Mouse (Mus musculus) hindbrain, embryonic 10.5 days (tissue): Measurements from ENCODE around the gene Pkd1. TPM values are rescaled to one million over a fixed set of nuclear protein-coding genes. Genes with fewer than 3 reads are reported as not detected.

Experiments
- DNase-seq: peaks from one replicate; pipeline ENCODE4 v3.0.0-alpha.2; 2017; ENCODE audit warnings: low spot score
- H3K27ac ChIP-seq: fragments of 300-500 bp; sonication (generic); 2 replicates; pipeline ENCODE4 v1.5.1; 2016; ENCODE audit warnings: mild to moderate bottlenecking, moderate library complexity
- H3K27me3 ChIP-seq: fragments of 300-500 bp; sonication (generic); 2 replicates; pipeline ENCODE4 v1.6.1; 2016; ENCODE audit warnings: mild to moderate bottlenecking; ENCODE audit not compliant: poor library complexity, insufficient read depth, severe bottlenecking
- H3K36me3 ChIP-seq: fragments of 300-500 bp; sonication (generic); 2 replicates; pipeline ENCODE4 v1.6.1; 2016; ENCODE audit warnings: mild to moderate bottlenecking, moderate library complexity
- H3K4me1 ChIP-seq: fragments of 300-500 bp; sonication (generic); replicated peaks from 2 replicates; pipeline ENCODE4 v1.6.1; 2016; ENCODE audit warnings: mild to moderate bottlenecking
- H3K4me3 ChIP-seq: fragments of 300-500 bp; sonication (generic); 2 replicates; pipeline ENCODE4 v1.5.1; 2016; ENCODE audit warnings: mild to moderate bottlenecking, moderate library complexity
- H3K9me3 ChIP-seq: fragments of 300-500 bp; sonication (generic); 2 replicates; pipeline ENCODE4 v1.6.1; 2016; ENCODE audit warnings: mild to moderate bottlenecking, moderate library complexity
- WGBS: fragments of 180-500 bp; shearing (Covaris S2); methylation state at CpG from one replicate; pipeline ENCODE4 v1.1.7; 2016; 5-methylcytosine and 5-hydroxymethylcytosine counted together
- polyA plus RNA-seq: library from polyadenylated mRNA; unstranded; fragments of >200 nt; fragmentation: Nextera tagmentation; extraction: Ambion mirVana; gene quantifications from 2 replicates; pipeline ENCODE4 v1.2.1, GENCODE M21; 2016

Gene Pkd1
- polyA plus RNA-seq, 1 experiment from 2014 or later = 21.7 TPM

GRCm38 (mm10) chr17:24586532-24586931 lies 36.9 kb downstream of the Pkd1 start:
- Histone ChIP-seq H3K36me3 (peaks cover 95% of the 10 kb centered on the region), H3K4me1 (no peaks in the 10 kb centered on the region), H3K27me3 (no peaks in the 10 kb centered on the region), H3K4me3 (no peak overlapping the region), H3K27ac (no peak overlapping the region), H3K9me3 (no peaks in the 10 kb centered on the region)
- 94% methylated on average over 4 of the region's 4 CpGs for WGBS
- DNase-seq = no peak

- DNase-seq = no peak
- Histone ChIP-seq H3K36me3 (peaks cover 97% of the 10 kb centered on the region), H3K9me3 (no peaks in the 10 kb centered on the region), H3K4me3 (no peak overlapping the region), H3K27ac (no peak overlapping the region), H3K4me1 (no peaks in the 10 kb centered on the region), H3K27me3 (no peaks in the 10 kb centered on the region)
- WGBS = 88% methylated on average over 3 of the region's 3 CpGs
Measured at GRCm38 (mm10) chr17:24590943-24591342, 41.3 kb downstream of the Pkd1 start.

DNA sequence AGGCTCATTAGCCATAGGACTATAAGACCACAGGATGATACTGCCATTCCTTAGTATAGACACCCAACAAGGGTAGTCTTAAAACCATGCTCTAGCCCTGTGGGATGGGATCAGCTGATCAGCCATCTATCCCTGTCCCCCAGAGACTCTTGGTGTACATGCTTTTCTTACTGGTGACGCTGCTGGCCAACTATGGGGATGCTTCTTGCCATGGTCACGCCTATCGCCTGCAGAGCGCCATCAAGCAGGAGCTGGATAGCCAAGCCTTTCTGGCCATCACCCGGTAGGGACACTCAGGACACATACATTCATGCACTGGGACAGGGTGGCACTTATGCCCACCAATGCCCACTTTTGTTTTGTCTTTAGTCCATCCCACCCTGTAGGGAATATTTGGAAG lies 42.1 kb downstream of the Pkd1 start:
- Histone ChIP-seq H3K9me3 (no peaks in the 10 kb centered on the region), H3K36me3 (peaks cover 97% of the 10 kb centered on the region), H3K27ac (no peak overlapping the region), H3K4me1 (no peaks in the 10 kb centered on the region), H3K4me3 (no peak overlapping the region), H3K27me3 (no peaks in the 10 kb centered on the region)
- DNase-seq = no peak
- WGBS = 96% methylated on average over 5 of the region's 5 CpGs

DNA sequence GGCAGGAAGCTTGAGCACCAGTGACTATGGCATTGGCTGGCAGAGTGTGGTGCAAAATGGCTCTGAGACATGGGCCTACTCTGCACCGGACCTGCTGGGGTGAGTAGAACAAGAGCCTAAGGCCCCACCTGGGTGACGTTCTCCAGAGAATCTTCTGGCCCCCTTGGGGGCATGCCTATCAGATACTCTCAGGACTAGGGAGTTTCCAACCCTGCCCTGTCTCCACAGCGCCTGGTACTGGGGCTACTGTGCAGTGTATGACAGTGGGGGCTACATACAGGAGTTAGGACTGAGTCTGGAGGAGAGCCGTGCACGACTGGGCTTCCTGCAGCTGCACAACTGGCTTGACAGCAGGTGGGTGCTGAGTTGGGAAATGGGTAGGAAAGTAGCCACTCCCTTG lies 43.6 kb downstream of the Pkd1 start:
- WGBS = 87% methylated on average over 5 of the region's 5 CpGs
- Histone ChIP-seq H3K27ac (no peak overlapping the region), H3K27me3 (no peaks in the 10 kb centered on the region), H3K9me3 (no peaks in the 10 kb centered on the region), H3K4me1 (no peaks in the 10 kb centered on the region), H3K36me3 (peaks cover 97% of the 10 kb centered on the region), H3K4me3 (no peak overlapping the region)
- DNase-seq = no peak

- DNase-seq = no peak
- no peak overlapping the region for H3K27ac ChIP-seq
- WGBS = 96% methylated on average over 26 of the region's 26 CpGs
- peaks cover 97% of the 10 kb centered on the region for H3K36me3 ChIP-seq
- no peaks in the 10 kb centered on the region for H3K4me1 ChIP-seq
- no peaks in the 10 kb centered on the region for H3K27me3 ChIP-seq
- H3K4me3 ChIP-seq = no peak overlapping the region
- H3K9me3 ChIP-seq = no peaks in the 10 kb centered on the region
Measured at GRCm38 (mm10) chr17:24593992-24594890, 44.6 kb downstream of the Pkd1 start.

DNA sequence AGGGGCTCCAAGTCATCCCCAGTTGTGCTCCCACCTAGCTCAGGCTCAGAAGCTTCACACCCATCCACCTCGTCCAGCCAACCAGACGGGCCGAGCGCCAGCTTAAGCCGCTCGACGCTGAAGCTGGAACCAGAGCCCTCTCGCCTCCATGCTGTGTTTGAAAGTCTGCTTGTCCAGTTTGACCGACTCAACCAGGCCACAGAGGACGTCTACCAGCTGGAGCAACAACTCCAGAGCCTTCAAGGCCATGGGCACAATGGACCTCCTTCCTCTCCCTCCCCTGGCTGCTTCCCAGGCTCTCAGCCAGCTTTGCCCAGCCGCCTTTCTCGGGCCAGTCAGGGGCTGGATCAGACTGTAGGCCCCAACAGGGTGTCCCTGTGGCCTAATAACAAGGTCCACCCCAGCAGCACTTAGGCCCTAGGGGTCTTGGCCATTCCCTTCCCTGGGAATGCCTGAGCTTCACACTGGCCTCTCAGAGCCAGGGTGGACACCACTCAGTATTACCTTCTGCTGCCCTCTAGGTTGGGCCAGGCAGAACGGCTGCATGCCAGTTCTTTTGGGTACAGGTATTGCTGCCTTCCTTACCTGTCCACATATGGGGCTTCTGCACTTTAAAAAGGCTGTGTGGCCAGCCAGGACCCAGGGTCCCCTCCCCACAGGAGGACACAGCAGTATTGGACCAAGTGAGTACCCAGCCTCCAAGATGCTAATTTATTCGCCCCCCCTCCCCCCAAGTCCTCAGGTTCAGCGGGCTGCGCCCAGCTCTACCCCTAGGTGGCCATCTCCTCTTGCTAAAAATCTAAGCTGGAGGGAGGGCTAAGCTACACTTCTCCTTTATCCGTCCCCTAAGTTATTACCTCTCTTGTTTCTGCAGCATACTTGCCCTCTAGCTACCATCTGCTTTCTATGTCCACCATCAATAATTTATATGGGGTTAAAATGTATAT lies 45.8 kb downstream of the Pkd1 start:
- H3K27me3 ChIP-seq = no peaks in the 10 kb centered on the region
- no peak overlapping the region for H3K4me3 ChIP-seq
- H3K4me1 ChIP-seq = no peaks in the 10 kb centered on the region
- 81% methylated on average over 17 of the region's 17 CpGs for WGBS
- H3K36me3 ChIP-seq = peaks cover 100% of the 10 kb centered on the region
- H3K9me3 ChIP-seq = no peaks in the 10 kb centered on the region
- no peak for DNase-seq
- H3K27ac ChIP-seq = no peak overlapping the region

GRCm38 (mm10) chr17:24596073-24596466 lies 46.4 kb downstream of the Pkd1 start:
- Histone ChIP-seq H3K36me3 (peaks cover 100% of the 10 kb centered on the region), H3K4me3 (no peak overlapping the region), H3K4me1 (no peaks in the 10 kb centered on the region), H3K27me3 (no peaks in the 10 kb centered on the region), H3K27ac (no peak overlapping the region), H3K9me3 (no peaks in the 10 kb centered on the region)
- DNase-seq = no peak
- 86% methylated on average over 5 of the region's 5 CpGs for WGBS

DNA sequence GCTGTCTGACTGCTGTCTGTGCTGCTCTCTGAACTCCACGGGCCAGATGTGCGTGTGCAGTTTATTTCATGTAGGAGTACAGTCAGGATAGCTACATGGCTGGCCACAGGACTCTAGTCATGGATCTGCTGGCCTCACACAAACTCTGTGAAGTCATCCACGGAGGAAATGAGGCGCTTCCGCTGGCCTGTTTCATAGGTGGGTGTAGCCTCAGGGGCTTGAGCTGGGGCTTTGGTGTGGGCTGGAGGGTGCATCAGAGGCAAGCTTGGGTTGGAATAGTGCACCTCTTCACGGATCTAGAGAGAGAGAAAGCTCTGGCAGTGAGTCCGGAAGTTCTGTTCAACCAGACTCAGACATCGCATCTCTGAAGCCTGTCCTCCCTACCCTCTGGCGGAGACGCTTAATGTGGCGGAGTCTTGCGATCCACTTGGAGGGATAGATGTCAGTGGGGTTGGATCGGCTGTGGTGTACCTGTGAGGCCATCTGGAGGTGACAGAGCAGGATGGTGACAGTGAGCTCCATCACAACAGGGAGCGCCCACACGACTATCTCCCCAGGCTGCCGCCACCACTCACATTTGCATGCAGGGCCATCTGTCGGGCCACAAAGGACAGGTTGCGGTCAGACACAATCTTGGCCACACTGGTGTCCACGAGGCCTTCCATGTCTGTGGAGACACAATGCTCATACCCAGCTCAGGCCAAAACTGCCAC lies 47.0 kb downstream of the Pkd1 start:
- DNase-seq = no peak
- no peak overlapping the region for H3K27ac ChIP-seq
- no peaks in the 10 kb centered on the region for H3K9me3 ChIP-seq
- 91% methylated on average over 19 of the region's 19 CpGs for WGBS
- H3K36me3 ChIP-seq = peaks cover 100% of the 10 kb centered on the region
- no peak overlapping the region for H3K4me3 ChIP-seq
- H3K4me1 ChIP-seq = no peaks in the 10 kb centered on the region
- H3K27me3 ChIP-seq = no peaks in the 10 kb centered on the region

- no peaks in the 10 kb centered on the region for H3K9me3 ChIP-seq
- H3K4me3 ChIP-seq = no peak overlapping the region
- WGBS = 91% methylated on average over 3 of the region's 3 CpGs
- no peak overlapping the region for H3K27ac ChIP-seq
- DNase-seq = no peak
- H3K36me3 ChIP-seq = peaks cover 100% of the 10 kb centered on the region
- H3K27me3 ChIP-seq = no peaks in the 10 kb centered on the region
- no peaks in the 10 kb centered on the region for H3K4me1 ChIP-seq
Measured at GRCm38 (mm10) chr17:24597989-24598388, 48.4 kb downstream of the Pkd1 start.

DNA sequence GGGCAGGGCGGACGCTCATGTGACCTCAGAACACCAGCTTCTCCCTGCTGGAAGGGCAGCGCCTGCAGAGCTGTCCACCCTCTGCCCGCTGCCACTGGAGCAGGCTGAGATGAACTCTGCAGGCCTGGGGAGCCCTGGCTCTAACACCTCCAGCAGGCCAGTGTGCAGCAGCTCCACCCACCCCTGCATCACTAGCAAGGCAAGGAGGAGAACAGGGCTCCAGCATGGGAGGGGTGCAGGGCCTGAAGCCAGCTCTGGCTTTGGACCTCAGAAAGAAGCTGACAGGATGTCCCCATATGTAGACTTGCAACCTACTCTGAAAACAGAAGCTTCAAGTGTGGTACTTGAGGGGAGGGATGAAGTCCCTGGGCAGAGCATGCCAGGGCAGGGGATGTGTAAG lies 50.9 kb downstream of the Pkd1 start:
- 93% methylated on average over 4 of the region's 4 CpGs for WGBS
- no peak overlapping the region for H3K4me3 ChIP-seq
- no peak for DNase-seq
- H3K36me3 ChIP-seq = peaks cover 100% of the 10 kb centered on the region
- H3K27me3 ChIP-seq = no peaks in the 10 kb centered on the region
- H3K27ac ChIP-seq = no peak overlapping the region
- no peaks in the 10 kb centered on the region for H3K9me3 ChIP-seq
- H3K4me1 ChIP-seq = no peaks in the 10 kb centered on the region

DNA sequence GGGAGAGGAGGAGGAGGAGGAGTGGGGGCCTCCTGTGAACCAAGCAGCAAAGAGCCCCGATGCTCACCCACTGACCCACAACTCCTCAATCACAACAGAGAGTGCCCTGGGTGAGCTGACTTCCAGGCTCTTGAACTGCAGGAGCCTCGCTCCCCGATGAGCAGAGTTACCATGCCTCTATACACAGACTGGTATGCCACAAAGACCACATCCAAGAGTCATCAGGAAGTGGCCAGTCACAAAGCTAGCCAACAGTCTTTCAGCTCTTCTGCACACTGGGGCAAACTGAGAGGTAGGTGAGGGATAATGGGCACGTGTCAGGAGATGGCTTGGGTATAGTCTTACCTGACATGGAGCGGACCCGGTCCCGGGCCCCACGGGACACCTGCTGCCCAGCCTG lies 54.3 kb downstream of the Pkd1 start:
- Histone ChIP-seq H3K27me3 (no peaks in the 10 kb centered on the region), H3K4me1 (no peaks in the 10 kb centered on the region), H3K9me3 (no peaks in the 10 kb centered on the region), H3K27ac (no peak overlapping the region), H3K36me3 (peaks cover 100% of the 10 kb centered on the region), H3K4me3 (no peak overlapping the region)
- 91% methylated on average over 8 of the region's 8 CpGs for WGBS
- no peak for DNase-seq

DNA sequence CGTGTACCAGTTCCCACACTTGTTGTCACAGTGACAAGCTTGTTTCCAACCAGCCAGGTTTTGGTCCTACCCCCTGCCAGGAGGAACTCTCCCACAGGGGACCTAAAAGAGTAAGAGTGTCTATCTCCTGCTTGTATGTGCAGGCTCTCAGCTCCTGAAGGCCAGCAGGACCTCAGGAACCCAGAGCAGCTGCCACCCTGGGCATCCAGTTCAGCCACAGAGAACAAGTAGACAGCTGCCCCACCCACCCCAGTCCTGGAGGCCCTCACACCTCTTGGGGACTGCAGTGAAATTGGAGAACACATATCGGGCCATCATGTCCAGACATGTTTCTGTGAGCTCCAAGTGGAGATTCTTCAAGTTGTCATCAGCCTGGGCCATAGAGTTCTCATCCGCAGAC lies 54.9 kb downstream of the Pkd1 start:
- no peaks in the 10 kb centered on the region for H3K4me1 ChIP-seq
- H3K36me3 ChIP-seq = peaks cover 100% of the 10 kb centered on the region
- no peak overlapping the region for H3K27ac ChIP-seq
- no peak for DNase-seq
- H3K4me3 ChIP-seq = no peak overlapping the region
- no peaks in the 10 kb centered on the region for H3K9me3 ChIP-seq
- 95% methylated on average over 3 of the region's 3 CpGs for WGBS
- no peaks in the 10 kb centered on the region for H3K27me3 ChIP-seq
